Mouse (Mus musculus) hindbrain, embryonic 13.5 days (tissue): Measurements from ENCODE around the gene Cabp7. TPM values are rescaled to one million over a fixed set of nuclear protein-coding genes. Genes with fewer than 3 reads are reported as not detected.
"Not testable (repeated sequence)": the region's sequence is repeated elsewhere in the genome, so short reads cannot be mapped to it uniquely, and the experiment has no call there.

ENCODE experiments used
- ATAC-seq: fragments of 200-750 bp; cut with Nextera tagmentation; 2 replicates; pipeline ENCODE4 v1.8.0; 2017; ENCODE audit warnings: moderate TSS enrichment; ENCODE audit not compliant: low FRiP score
- H3K27ac ChIP-seq: fragments of 300-500 bp; sonication (generic); 2 replicates; pipeline ENCODE4 v1.5.1; 2015; ENCODE audit warnings: inconsistent platforms, mild to moderate bottlenecking, moderate library complexity
- H3K27me3 ChIP-seq: fragments of 300-500 bp; sonication (generic); 2 replicates; pipeline ENCODE4 v1.6.1; 2015; ENCODE audit warnings: mild to moderate bottlenecking, inconsistent platforms
- H3K36me3 ChIP-seq: fragments of 300-500 bp; sonication (generic); 2 replicates; pipeline ENCODE4 v1.6.1; 2015; ENCODE audit warnings: mild to moderate bottlenecking, inconsistent platforms
- H3K4me1 ChIP-seq: fragments of 300-500 bp; sonication (generic); replicated peaks from 2 replicates; pipeline ENCODE4 v1.6.1; 2015; ENCODE audit warnings: inconsistent platforms
- H3K4me2 ChIP-seq: fragments of 300-500 bp; sonication (generic); 2 replicates; pipeline ENCODE4 v1.6.1; 2015; ENCODE audit warnings: inconsistent platforms, mild to moderate bottlenecking, moderate library complexity
- H3K4me3 ChIP-seq: fragments of 300-500 bp; sonication (generic); 2 replicates; pipeline ENCODE4 v1.5.1; 2015; ENCODE audit warnings: mild to moderate bottlenecking, inconsistent platforms
- H3K9ac ChIP-seq: fragments of 300-500 bp; sonication (generic); 2 replicates; pipeline ENCODE4 v1.6.1; 2015; ENCODE audit warnings: mild to moderate bottlenecking, inconsistent platforms
- H3K9me3 ChIP-seq: fragments of 300-500 bp; sonication (generic); 2 replicates; pipeline ENCODE4 v1.6.1; 2016; ENCODE audit warnings: inconsistent platforms
- WGBS: fragments of 180-500 bp; shearing (Covaris S2); methylation state at CpG from one replicate; pipeline ENCODE4 v1.1.7; 2015; 5-methylcytosine and 5-hydroxymethylcytosine counted together
- polyA plus RNA-seq: library from polyadenylated mRNA; unstranded; fragments of >200 nt; fragmentation: Nextera tagmentation; extraction: Ambion mirVana; gene quantifications from 2 replicates; pipeline ENCODE4 v1.2.1, GENCODE M21; 2015

The Cabp7 gene
- polyA plus RNA-seq, 1 experiment from 2014 or later: 1.4 TPM

DNA sequence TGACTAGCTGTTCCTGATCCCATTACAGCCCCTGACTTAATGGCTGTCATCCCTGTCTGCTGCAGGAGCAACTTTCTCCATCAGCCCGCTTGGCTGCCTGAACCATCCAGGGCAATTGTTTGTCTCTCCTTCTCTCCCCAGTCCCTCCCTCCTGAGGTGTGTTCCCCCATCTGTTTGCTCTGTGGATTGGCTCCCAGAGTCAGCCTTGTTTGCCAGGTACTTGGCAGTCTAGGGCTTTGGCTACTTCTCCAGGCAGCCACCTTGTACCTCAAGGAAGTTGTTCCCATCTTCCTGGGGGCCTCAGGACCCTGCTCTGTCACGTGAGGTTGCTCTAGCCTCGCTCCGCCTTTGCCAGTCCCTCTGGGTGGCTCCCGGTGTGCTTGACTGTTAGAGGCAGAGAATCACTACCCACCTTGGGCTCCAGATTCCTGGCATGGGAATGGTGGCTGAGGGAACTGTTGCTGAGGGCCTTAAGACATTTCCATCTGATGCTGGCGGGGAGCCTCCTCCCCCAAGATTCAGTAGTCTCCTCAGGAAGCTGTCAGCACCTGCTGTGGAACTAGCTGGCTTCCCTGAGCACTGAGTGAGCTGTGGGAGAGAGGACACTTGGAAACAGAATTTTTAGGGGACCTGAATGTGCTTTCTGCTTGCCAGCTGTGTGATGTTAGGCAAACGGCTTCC is 25.5 kb downstream of the Cabp7 start:
- Histone ChIP-seq H3K4me3 (no peak overlapping the region), H3K27me3 (no peaks in the 10 kb centered on the region), H3K4me1 (peaks cover 19% of the 10 kb centered on the region), H3K4me2 (no peak overlapping the region), H3K9me3 (no peaks in the 10 kb centered on the region), H3K36me3 (peaks cover 37% of the 10 kb centered on the region), H3K9ac (0 out of 2 replicates have a peak overlapping the region, but pooled peaks have one; percentile 0), H3K27ac (peak overlapping the region; percentile 14; the same call in 1 of the 2 replicates)
- 50% methylated on average over 7 of the region's 7 CpGs for WGBS
- ATAC-seq: no peak

GRCm38 (mm10) chr11:4720393-4720792 is 26.2 kb downstream of the Cabp7 start:
- 56% methylated on average over 11 of the region's 11 CpGs for WGBS
- ATAC-seq: no peak
- no peak overlapping the region for H3K4me3 ChIP-seq

GRCm38 (mm10) chr11:4719961-4720360 is 26.6 kb downstream of the Cabp7 start:
- no peak overlapping the region for H3K27ac ChIP-seq
- ATAC-seq: no peak
- H3K27me3 ChIP-seq: no peaks in the 10 kb centered on the region
- H3K4me1 ChIP-seq: peaks cover 19% of the 10 kb centered on the region
- peaks cover 26% of the 10 kb centered on the region for H3K36me3 ChIP-seq
- H3K4me3 ChIP-seq: no peak overlapping the region
- H3K4me2 ChIP-seq: no peak overlapping the region
- WGBS: 87% methylated on average over 9 of the region's 9 CpGs
- no peaks in the 10 kb centered on the region for H3K9me3 ChIP-seq
- H3K9ac ChIP-seq: no peak overlapping the region

More at GRCm38 (mm10) chr11:4720393-4720792, 26.2 kb downstream of the Cabp7 start:
- peaks cover 19% of the 10 kb centered on the region for H3K4me1 ChIP-seq
- 0 out of 2 replicates have a peak overlapping the region, but pooled peaks have one; percentile 14 for H3K27ac ChIP-seq
- 0 out of 2 replicates have a peak overlapping the region, but pooled peaks have one; percentile 0 for H3K9ac ChIP-seq
- no peaks in the 10 kb centered on the region for H3K9me3 ChIP-seq
- H3K4me2 ChIP-seq: no peak overlapping the region
- H3K27me3 ChIP-seq: no peaks in the 10 kb centered on the region
- H3K36me3 ChIP-seq: peaks cover 31% of the 10 kb centered on the region

GRCm38 (mm10) chr11:4718548-4718947 is 28.0 kb downstream of the Cabp7 start:
- Histone ChIP-seq H3K36me3 (peaks cover 12% of the 10 kb centered on the region), H3K27ac (no peak overlapping the region), H3K4me3 (no peak overlapping the region), H3K4me1 (peaks cover 19% of the 10 kb centered on the region), H3K9me3 (no peaks in the 10 kb centered on the region), H3K9ac (no peak overlapping the region), H3K4me2 (no peak overlapping the region), H3K27me3 (no peaks in the 10 kb centered on the region)
- 88% methylated on average over 5 of the region's 5 CpGs for WGBS
- ATAC-seq: no peak

GRCm38 (mm10) chr11:4716530-4717236 is 29.9 kb downstream of the Cabp7 start:
- Histone ChIP-seq H3K27ac (no peak overlapping the region), H3K4me3 (no peak overlapping the region), H3K9ac (no peak overlapping the region), H3K27me3 (no peaks in the 10 kb centered on the region), H3K4me2 (no peak overlapping the region), H3K9me3 (no peaks in the 10 kb centered on the region), H3K36me3 (no peaks in the 10 kb centered on the region), H3K4me1 (peaks cover 18% of the 10 kb centered on the region)
- ATAC-seq: no peak
- WGBS: 88% methylated on average over 5 of the region's 5 CpGs

DNA sequence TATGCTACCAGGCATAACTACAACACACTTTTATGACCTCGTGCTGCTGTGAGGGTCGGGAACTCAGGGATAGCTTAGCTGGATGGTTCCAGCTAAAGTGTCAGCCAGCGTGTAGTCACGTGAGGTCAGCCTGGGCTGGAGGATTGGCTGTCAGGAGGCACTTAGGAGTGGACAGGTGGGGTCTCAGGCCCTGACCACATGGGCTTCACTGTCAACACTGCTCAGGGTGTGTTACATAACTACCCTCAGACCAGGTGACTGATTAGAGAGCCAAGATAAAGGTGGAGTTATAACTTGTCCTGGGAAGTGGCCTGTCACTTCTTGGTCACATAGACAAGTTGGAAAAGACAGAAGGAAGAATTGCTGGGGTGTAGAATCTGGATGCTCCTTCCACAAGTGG is 31.0 kb downstream of the Cabp7 start:
- H3K4me3 ChIP-seq: no peak overlapping the region
- no peaks in the 10 kb centered on the region for H3K36me3 ChIP-seq
- WGBS: 93% methylated on average over 4 of the region's 4 CpGs
- H3K4me2 ChIP-seq: no peak overlapping the region
- ATAC-seq: no peak
- H3K27me3 ChIP-seq: no peaks in the 10 kb centered on the region
- no peak overlapping the region for H3K9ac ChIP-seq
- H3K27ac ChIP-seq: no peak overlapping the region
- H3K4me1 ChIP-seq: peaks cover 7% of the 10 kb centered on the region
- no peaks in the 10 kb centered on the region for H3K9me3 ChIP-seq

DNA sequence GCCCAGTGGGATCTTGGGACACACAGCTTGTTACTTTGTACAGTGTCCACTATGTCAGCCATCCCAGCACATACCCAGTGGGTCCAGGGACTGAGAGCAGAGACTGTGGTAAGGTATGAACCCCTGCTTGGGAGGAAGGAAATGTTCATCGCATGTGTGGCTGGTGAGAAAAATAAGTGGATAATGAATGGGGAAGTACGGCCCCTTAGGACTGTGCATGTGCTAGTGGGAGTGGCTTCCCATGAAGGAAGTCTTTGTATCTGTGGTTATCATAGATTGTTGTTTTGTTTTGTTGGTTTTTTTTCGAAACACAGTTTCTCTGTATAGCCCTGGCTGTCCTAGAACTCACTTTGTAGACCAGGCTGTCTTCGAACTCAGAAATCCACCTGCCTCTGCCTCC is 31.9 kb downstream of the Cabp7 start:
- no peak overlapping the region for H3K4me3 ChIP-seq
- H3K9me3 ChIP-seq: no peaks in the 10 kb centered on the region
- no peaks in the 10 kb centered on the region for H3K36me3 ChIP-seq
- WGBS: 90% methylated on average over 4 of the region's 4 CpGs
- H3K4me2 ChIP-seq: no peak overlapping the region
- no peak overlapping the region for H3K27ac ChIP-seq
- H3K9ac ChIP-seq: no peak overlapping the region
- 0 out of 2 replicates have a peak, but pooled peaks cover 3% of the 10 kb centered on the region for H3K4me1 ChIP-seq
- ATAC-seq: no peak
- no peaks in the 10 kb centered on the region for H3K27me3 ChIP-seq

DNA sequence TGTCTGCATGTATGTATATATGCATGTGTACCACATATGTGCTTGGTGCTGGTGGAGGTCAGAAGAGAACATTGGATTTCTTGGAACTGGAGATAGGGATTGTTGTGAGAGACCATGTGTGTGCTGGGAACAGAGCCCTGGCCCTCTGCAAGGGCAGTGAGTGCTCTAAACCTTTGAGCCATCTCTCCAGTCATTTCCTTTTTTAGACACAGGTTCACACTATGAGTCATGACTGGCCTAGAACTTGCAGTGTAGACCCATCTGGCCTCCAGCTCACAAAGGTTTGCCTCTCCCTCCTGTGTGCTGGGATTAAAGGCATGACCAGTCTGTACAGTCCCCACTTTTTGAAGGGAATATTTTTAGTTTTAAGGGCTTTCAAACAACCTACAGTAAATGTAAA is 33.8 kb downstream of the Cabp7 start:
- no peak overlapping the region for H3K4me3 ChIP-seq
- no peaks in the 10 kb centered on the region for H3K4me1 ChIP-seq
- H3K9me3 ChIP-seq: no peaks in the 10 kb centered on the region
- H3K27me3 ChIP-seq: no peaks in the 10 kb centered on the region
- no peak overlapping the region for H3K9ac ChIP-seq
- no peak overlapping the region for H3K27ac ChIP-seq
- no peak for ATAC-seq
- no peaks in the 10 kb centered on the region for H3K36me3 ChIP-seq
- no peak overlapping the region for H3K4me2 ChIP-seq

GRCm38 (mm10) chr11:4710188-4710587 is 36.4 kb downstream of the Cabp7 start:
- not testable (repeated sequence) for H3K4me3 ChIP-seq, H3K4me1 ChIP-seq, H3K9ac ChIP-seq, H3K9me3 ChIP-seq, H3K27ac ChIP-seq, ATAC-seq, H3K36me3 ChIP-seq, H3K4me2 ChIP-seq, H3K27me3 ChIP-seq
- WGBS: 92% methylated on average over 4 of the region's 4 CpGs

- H3K9me3 ChIP-seq: no peaks in the 10 kb centered on the region
- peak overlapping the region; percentile 89 for H3K4me2 ChIP-seq
- H3K27me3 ChIP-seq: no peaks in the 10 kb centered on the region
- H3K27ac ChIP-seq: no peak overlapping the region
- no peak for ATAC-seq
- peak overlapping the region; percentile 75 for H3K4me3 ChIP-seq
- H3K36me3 ChIP-seq: peaks cover 18% of the 10 kb centered on the region
- 14% methylated on average over 4 of the region's 4 CpGs for WGBS
- H3K4me1 ChIP-seq: peaks cover 20% of the 10 kb centered on the region
- peak overlapping the region; percentile 78 for H3K9ac ChIP-seq
Observed at GRCm38 (mm10) chr11:4705178-4705577, 41.4 kb downstream of the Cabp7 start.

- H3K9me3 ChIP-seq: no peaks in the 10 kb centered on the region
- H3K4me2 ChIP-seq: peak within 1 kb of the TSS; percentile 89
- peak within 1 kb of the TSS; percentile 81 for H3K9ac ChIP-seq
- H3K27me3 ChIP-seq: no peaks in the 10 kb centered on the region
- peak; percentile 99 for ATAC-seq
- under 1% methylated on average over 47 of the region's 47 CpGs for WGBS
- H3K4me3 ChIP-seq: peak within 1 kb of the TSS; percentile 75
- peaks cover 18% of the 10 kb centered on the region for H3K36me3 ChIP-seq
- peak within 1 kb of the TSS; percentile 70; the same call in 1 of the 2 replicates for H3K27ac ChIP-seq
- H3K4me1 ChIP-seq: peaks cover 20% of the 10 kb centered on the region
Observed at GRCm38 (mm10) chr11:4704072-4704964, 42.3 kb downstream of the Cabp7 start, which contains the start of the genes Uqcr10 and Zmat5. Gene Uqcr10 (minus strand): TSS chr11:4704342. Gene Zmat5 (plus strand): TSS chr11:4704678.

GRCm38 (mm10) chr11:4703688-4704071 is 42.9 kb downstream of the Cabp7 start:
- Histone ChIP-seq H3K4me2 (peak overlapping the region; percentile 89), H3K4me3 (peak overlapping the region; percentile 75), H3K27ac (peak overlapping the region; percentile 70; the same call in 1 of the 2 replicates), H3K36me3 (peaks cover 18% of the 10 kb centered on the region), H3K27me3 (no peaks in the 10 kb centered on the region), H3K9ac (peak overlapping the region; percentile 81), H3K9me3 (no peaks in the 10 kb centered on the region), H3K4me1 (peaks cover 20% of the 10 kb centered on the region)
- ATAC-seq: no peak
- WGBS: 7% methylated on average over 12 of the region's 12 CpGs
